Mouse (Mus musculus): Measurements from ENCODE around the gene Spc24.

DNA sequence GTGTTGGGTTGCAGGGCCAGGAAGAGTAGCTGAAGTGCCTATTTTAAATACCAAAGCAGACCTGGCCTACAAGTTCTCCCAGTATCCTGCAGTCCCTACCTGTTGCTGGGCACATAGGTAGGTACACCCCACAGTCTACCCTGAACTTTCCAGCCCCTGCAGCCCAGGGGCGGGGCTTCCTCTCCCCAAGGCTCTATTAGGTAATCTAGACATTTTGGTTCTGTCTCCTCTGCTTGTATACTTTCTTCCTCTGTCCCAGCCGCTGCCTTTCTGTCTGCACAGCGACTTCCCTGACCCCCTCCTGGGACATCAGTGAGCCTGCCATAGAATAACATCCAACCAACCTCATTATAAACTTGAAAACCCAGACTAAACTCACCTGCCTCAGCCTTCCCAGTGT, 9.7 kb downstream of the Spc24 start:
- TF ChIP-seq CTCF (IDR thresholded peaks at IDR 0.05; ENCODE audit: control insufficient read depth, insufficient read depth, insufficient read length): no peak
- no peak for TF ChIP-seq USF1 (IDR thresholded peaks at IDR 0.05; ENCODE audit: low read depth)
- TF ChIP-seq CEBPB (IDR thresholded peaks at IDR 0.05; ENCODE audit: low read depth): no peak
- no peak for TF ChIP-seq MAX (IDR thresholded peaks at IDR 0.05)
- no peak for TF ChIP-seq MYOD1 (IDR thresholded peaks at IDR 0.05; ENCODE audit: control insufficient read depth, insufficient read length, low read depth)
- no peak for TF ChIP-seq FOSL1 (IDR thresholded peaks at IDR 0.05; ENCODE audit: insufficient read depth, low read length, poor library complexity, severe bottlenecking)
- no peak for TF ChIP-seq MYOG (IDR thresholded peaks at IDR 0.05; ENCODE audit: control insufficient read depth, extremely low read depth, insufficient read length)

Data from C2C12 (cell line).